Mouse (Mus musculus): ENCODE results near the gene Dctn2. TPM values are rescaled to one million over a fixed set of nuclear protein-coding genes. Genes with fewer than 3 reads are reported as not detected.

Dctn2 gene
- polyA plus RNA-seq, 1 experiment from 2014 or later = 212 TPM

GRCm38 (mm10) chr10:127286194-127286593 is 20.0 kb downstream of the Dctn2 start:
- Histone ChIP-seq H3K4me2 (replicated peaks; ENCODE audit: low read depth, low read length) (peak overlapping the region; percentile 97; the same call in 1 of the 2 replicates), H3K36me3 (ENCODE audit: insufficient read depth, low read length) (peaks cover 50% of the 10 kb centered on the region), H3K9me3 (ENCODE audit: low read length) (no peaks in the 10 kb centered on the region), H3K4me3 (ENCODE audit: low read length) (no peak overlapping the region), H3K9ac (replicated peaks; ENCODE audit: low read length) (no peak overlapping the region), H3K4me1 (ENCODE audit: insufficient read depth, low read length) (peaks cover 36% of the 10 kb centered on the region), H3K27me3 (ENCODE audit: insufficient read depth, low read length) (no peaks in the 10 kb centered on the region), H3K27ac (ENCODE audit: low read length) (no peak overlapping the region)
- ATAC-seq (ENCODE audit: low FRiP score, low TSS enrichment) = no peak
- 73% methylated on average over 7 of the region's 7 CpGs for WGBS

GRCm38 (mm10) chr10:127286730-127287129 is 20.6 kb downstream of the Dctn2 start:
- Histone ChIP-seq H3K4me2 (replicated peaks; ENCODE audit: low read depth, low read length) (peak overlapping the region; percentile 97; the same call in 1 of the 2 replicates), H3K4me3 (ENCODE audit: low read length) (peak overlapping the region; percentile 59; the same call in 1 of the 2 replicates), H3K9ac (replicated peaks; ENCODE audit: low read length) (peak overlapping the region; percentile 72; the same call in 1 of the 2 replicates), H3K27me3 (ENCODE audit: insufficient read depth, low read length) (no peaks in the 10 kb centered on the region), H3K27ac (ENCODE audit: low read length) (no peak overlapping the region), H3K4me1 (ENCODE audit: insufficient read depth, low read length) (peaks cover 41% of the 10 kb centered on the region), H3K9me3 (ENCODE audit: low read length) (no peaks in the 10 kb centered on the region), H3K36me3 (ENCODE audit: insufficient read depth, low read length) (peaks cover 47% of the 10 kb centered on the region)
- no peak for ATAC-seq (ENCODE audit: low FRiP score, low TSS enrichment)
- WGBS = 64% methylated on average over 7 of the region's 7 CpGs

- H3K4me3 ChIP-seq (ENCODE audit: low read length) = peak overlapping the region; percentile 59
- peak overlapping the region; percentile 72 for H3K9ac ChIP-seq (replicated peaks; ENCODE audit: low read length)
- WGBS = 65% methylated on average over 15 of the region's 15 CpGs
- peak overlapping the region; percentile 99 for H3K27ac ChIP-seq (ENCODE audit: low read length)
- no peaks in the 10 kb centered on the region for H3K9me3 ChIP-seq (ENCODE audit: low read length)
- H3K36me3 ChIP-seq (ENCODE audit: insufficient read depth, low read length) = peaks cover 40% of the 10 kb centered on the region
- peak overlapping the region; percentile 97 for H3K4me2 ChIP-seq (replicated peaks; ENCODE audit: low read depth, low read length)
- no peaks in the 10 kb centered on the region for H3K27me3 ChIP-seq (ENCODE audit: insufficient read depth, low read length)
- no peak for ATAC-seq (ENCODE audit: low FRiP score, low TSS enrichment)
- H3K4me1 ChIP-seq (ENCODE audit: insufficient read depth, low read length) = peaks cover 47% of the 10 kb centered on the region
Observed at GRCm38 (mm10) chr10:127287271-127287935, 21.2 kb downstream of the Dctn2 start.

- Histone ChIP-seq H3K9me3 (ENCODE audit: low read length) (no peaks in the 10 kb centered on the region), H3K4me3 (ENCODE audit: low read length) (peak overlapping the region; percentile 59), H3K36me3 (ENCODE audit: insufficient read depth, low read length) (peaks cover 35% of the 10 kb centered on the region), H3K27ac (ENCODE audit: low read length) (peak overlapping the region; percentile 99), H3K4me2 (replicated peaks; ENCODE audit: low read depth, low read length) (peak overlapping the region; percentile 97), H3K4me1 (ENCODE audit: insufficient read depth, low read length) (peaks cover 52% of the 10 kb centered on the region), H3K27me3 (ENCODE audit: insufficient read depth, low read length) (no peaks in the 10 kb centered on the region), H3K9ac (replicated peaks; ENCODE audit: low read length) (peak overlapping the region; percentile 72)
- 0% methylated on average over 3 of the region's 3 CpGs for WGBS
- ATAC-seq (ENCODE audit: low FRiP score, low TSS enrichment) = no peak
Observed at GRCm38 (mm10) chr10:127287936-127288293, 21.7 kb downstream of the Dctn2 start.

GRCm38 (mm10) chr10:127288328-127288799 is 22.2 kb downstream of the Dctn2 start:
- under 1% methylated on average over 14 of the region's 28 CpGs for WGBS
- no peaks in the 10 kb centered on the region for H3K9me3 ChIP-seq (ENCODE audit: low read length)
- peak; percentile 5 for ATAC-seq (ENCODE audit: low FRiP score, low TSS enrichment)
- H3K4me2 ChIP-seq (replicated peaks; ENCODE audit: low read depth, low read length) = peak overlapping the region; percentile 97
- peak overlapping the region; percentile 59 for H3K4me3 ChIP-seq (ENCODE audit: low read length)
- peak overlapping the region; percentile 72 for H3K9ac ChIP-seq (replicated peaks; ENCODE audit: low read length)
- peaks cover 32% of the 10 kb centered on the region for H3K36me3 ChIP-seq (ENCODE audit: insufficient read depth, low read length)
- peaks cover 52% of the 10 kb centered on the region for H3K4me1 ChIP-seq (ENCODE audit: insufficient read depth, low read length)
- H3K27me3 ChIP-seq (ENCODE audit: insufficient read depth, low read length) = no peaks in the 10 kb centered on the region
- H3K27ac ChIP-seq (ENCODE audit: low read length) = peak overlapping the region; percentile 99

GRCm38 (mm10) chr10:127288800-127289572 is 22.8 kb downstream of the Dctn2 start, which contains the start of gene Mbd6:
Gene Mbd6, minus strand, starts transcription at chr10:127289018.
- ATAC-seq (ENCODE audit: low FRiP score, low TSS enrichment) = peak; percentile 31
- peak within 1 kb of the TSS; percentile 72 for H3K9ac ChIP-seq (replicated peaks; ENCODE audit: low read length)
- no peaks in the 10 kb centered on the region for H3K9me3 ChIP-seq (ENCODE audit: low read length)
- peak within 1 kb of the TSS; percentile 59 for H3K4me3 ChIP-seq (ENCODE audit: low read length)
- no peaks in the 10 kb centered on the region for H3K27me3 ChIP-seq (ENCODE audit: insufficient read depth, low read length)
- H3K27ac ChIP-seq (ENCODE audit: low read length) = peak within 1 kb of the TSS; percentile 99
- WGBS = 1% methylated on average over 49 of the region's 65 CpGs
- peak within 1 kb of the TSS; percentile 97 for H3K4me2 ChIP-seq (replicated peaks; ENCODE audit: low read depth, low read length)
- peaks cover 31% of the 10 kb centered on the region for H3K36me3 ChIP-seq (ENCODE audit: insufficient read depth, low read length)
- peaks cover 52% of the 10 kb centered on the region for H3K4me1 ChIP-seq (ENCODE audit: insufficient read depth, low read length)

GRCm38 (mm10) chr10:127289573-127290191 is 23.5 kb downstream of the Dctn2 start:
- peak overlapping the region; percentile 97 for H3K4me2 ChIP-seq (replicated peaks; ENCODE audit: low read depth, low read length)
- no peaks in the 10 kb centered on the region for H3K9me3 ChIP-seq (ENCODE audit: low read length)
- H3K4me3 ChIP-seq (ENCODE audit: low read length) = peak overlapping the region; percentile 59
- peaks cover 34% of the 10 kb centered on the region for H3K36me3 ChIP-seq (ENCODE audit: insufficient read depth, low read length)
- peak overlapping the region; percentile 72 for H3K9ac ChIP-seq (replicated peaks; ENCODE audit: low read length)
- peak overlapping the region; percentile 99 for H3K27ac ChIP-seq (ENCODE audit: low read length)
- ATAC-seq (ENCODE audit: low FRiP score, low TSS enrichment) = peak; percentile 10; the same call in 1 of the 2 replicates
- H3K4me1 ChIP-seq (ENCODE audit: insufficient read depth, low read length) = peaks cover 52% of the 10 kb centered on the region
- WGBS = 2% methylated on average over 15 of the region's 15 CpGs
- no peaks in the 10 kb centered on the region for H3K27me3 ChIP-seq (ENCODE audit: insufficient read depth, low read length)

- peak overlapping the region; percentile 99 for H3K27ac ChIP-seq (ENCODE audit: low read length)
- H3K36me3 ChIP-seq (ENCODE audit: insufficient read depth, low read length) = peaks cover 34% of the 10 kb centered on the region
- peak; percentile 92 for ATAC-seq (ENCODE audit: low FRiP score, low TSS enrichment)
- H3K4me3 ChIP-seq (ENCODE audit: low read length) = peak overlapping the region; percentile 59
- H3K4me1 ChIP-seq (ENCODE audit: insufficient read depth, low read length) = peaks cover 52% of the 10 kb centered on the region
- peak overlapping the region; percentile 97 for H3K4me2 ChIP-seq (replicated peaks; ENCODE audit: low read depth, low read length)
- peak overlapping the region; percentile 81 for H3K9ac ChIP-seq (replicated peaks; ENCODE audit: low read length)
- H3K9me3 ChIP-seq (ENCODE audit: low read length) = no peaks in the 10 kb centered on the region
- no peaks in the 10 kb centered on the region for H3K27me3 ChIP-seq (ENCODE audit: insufficient read depth, low read length)
- WGBS = under 1% methylated on average over 47 of the region's 47 CpGs
Observed at GRCm38 (mm10) chr10:127290307-127290929, 24.2 kb downstream of the Dctn2 start.

Measured in kidney, embryonic 16.5 days (tissue).